Mouse (Mus musculus) kidney, adult 8-10 months (tissue): Measurements from ENCODE around the gene Vwce.

Source experiments
- DNase-seq, 2 experiments: peaks; one replicate each; pipeline ENCODE4 v3.0.0; 2022

The Vwce gene

GRCm38 (mm10) chr19:10692361-10692760 lies 58.3 kb downstream of the Vwce start:
- DNase-seq = peak; percentile 60 to 62

- peak; percentile 44 to 45 for DNase-seq
These were observed 60.1 kb downstream of the Vwce start for GRCm38 (mm10) chr19:10693926-10694682.

- DNase-seq = no peak
These were observed 61.8 kb downstream of the Vwce start for GRCm38 (mm10) chr19:10695801-10696200.

GRCm38 (mm10) chr19:10698131-10698991 lies 64.3 kb downstream of the Vwce start:
- DNase-seq = no peak

DNA sequence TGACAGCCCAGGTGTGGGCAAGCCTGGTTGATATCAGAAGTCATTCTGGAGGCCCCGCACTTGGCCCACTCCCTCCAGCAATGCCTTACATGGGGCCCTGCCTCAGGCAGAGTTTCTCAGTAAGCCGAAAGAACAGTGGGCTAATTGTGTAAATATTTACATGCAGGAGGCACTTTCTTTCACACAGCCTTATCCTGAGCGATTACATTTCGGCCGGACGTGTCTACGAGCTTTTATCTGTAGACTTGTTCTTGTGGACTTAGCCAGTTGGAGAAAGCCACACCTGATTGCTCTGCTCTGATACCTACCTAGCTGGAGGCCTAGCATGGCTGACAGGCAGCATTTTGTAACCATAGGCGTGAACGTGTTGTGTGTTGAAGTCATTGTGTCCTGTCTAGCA lies 65.8 kb downstream of the Vwce start:
- no peak for DNase-seq

DNA sequence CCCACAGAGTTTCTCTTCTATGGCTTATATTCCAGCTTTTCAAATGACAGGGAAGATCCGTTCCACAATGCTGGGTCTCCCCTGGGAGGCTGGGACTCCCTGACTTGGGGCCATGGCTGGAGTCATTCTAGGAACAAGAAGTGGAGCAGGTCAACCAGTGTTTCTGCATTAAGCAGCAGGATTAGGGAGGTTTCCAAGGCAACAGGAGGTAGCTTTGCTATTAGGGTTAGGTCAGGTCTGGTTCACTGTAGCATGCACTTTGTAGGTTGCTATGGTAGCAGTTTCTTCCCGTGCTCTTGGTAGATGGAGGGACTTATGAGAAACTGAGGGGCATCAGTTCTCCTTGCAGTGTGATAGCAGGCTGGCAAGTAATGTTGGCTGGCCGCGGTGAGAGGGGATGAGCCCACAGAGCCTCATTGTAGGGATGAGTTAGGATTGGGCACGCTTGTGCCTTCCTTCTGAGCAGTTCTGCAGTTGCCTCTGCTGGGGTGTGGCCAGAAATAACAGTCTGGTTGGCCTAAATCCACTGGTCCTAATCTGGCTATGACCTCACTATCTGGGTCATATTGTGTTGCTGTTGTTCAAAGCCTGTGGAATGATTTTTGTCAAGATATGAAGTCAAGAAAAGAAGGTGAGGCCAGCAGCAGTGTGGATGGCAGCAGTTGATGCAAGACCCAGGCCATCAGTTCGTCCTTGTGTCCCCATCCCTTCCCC lies 67.2 kb downstream of the Vwce start:
- no peak for DNase-seq

DNA sequence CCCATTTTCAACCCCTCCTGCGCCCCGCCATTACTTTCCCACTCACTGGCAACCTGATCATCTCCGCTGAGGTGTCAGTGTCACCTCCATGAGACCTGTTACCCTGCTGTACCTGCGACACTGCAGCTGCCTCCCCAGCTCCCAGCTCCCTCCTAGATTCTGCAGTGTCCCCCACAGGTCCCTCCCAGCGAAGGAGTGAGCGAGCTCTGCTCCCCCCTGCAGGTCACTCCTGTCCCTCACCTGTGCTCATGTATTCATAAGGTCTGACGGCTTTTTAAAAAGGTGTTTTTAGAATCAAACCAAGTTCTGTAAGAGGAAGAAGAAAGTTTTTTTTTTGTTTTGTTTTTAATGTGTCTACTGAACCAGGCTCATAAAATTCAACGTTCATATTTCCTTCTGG lies 68.1 kb downstream of the Vwce start:
- DNase-seq = no peak

GRCm38 (mm10) chr19:10703470-10703869 lies 69.5 kb downstream of the Vwce start:
- no peak for DNase-seq

- DNase-seq = no peak
These were observed 73.3 kb downstream of the Vwce start for GRCm38 (mm10) chr19:10707087-10707875.

DNA sequence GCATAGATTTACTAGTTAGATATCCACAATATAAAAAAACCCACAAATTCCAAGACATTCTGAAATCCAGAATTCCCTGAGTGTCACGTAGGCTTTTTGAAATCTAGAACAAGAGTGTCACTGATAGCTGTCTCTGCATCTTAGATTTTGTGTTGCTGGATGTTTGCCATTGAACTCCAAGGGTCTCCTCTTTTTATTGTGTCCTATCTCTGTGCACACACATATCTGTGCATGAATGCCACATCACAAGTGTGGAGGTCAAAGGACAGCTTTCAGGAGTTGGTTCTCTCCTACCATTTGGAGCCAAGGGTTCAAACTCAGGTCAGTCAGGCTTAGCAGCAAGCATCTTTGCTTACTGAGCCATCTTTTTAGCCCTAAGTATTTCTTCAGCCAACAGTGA lies 73.9 kb downstream of the Vwce start:
- no peak for DNase-seq

DNA sequence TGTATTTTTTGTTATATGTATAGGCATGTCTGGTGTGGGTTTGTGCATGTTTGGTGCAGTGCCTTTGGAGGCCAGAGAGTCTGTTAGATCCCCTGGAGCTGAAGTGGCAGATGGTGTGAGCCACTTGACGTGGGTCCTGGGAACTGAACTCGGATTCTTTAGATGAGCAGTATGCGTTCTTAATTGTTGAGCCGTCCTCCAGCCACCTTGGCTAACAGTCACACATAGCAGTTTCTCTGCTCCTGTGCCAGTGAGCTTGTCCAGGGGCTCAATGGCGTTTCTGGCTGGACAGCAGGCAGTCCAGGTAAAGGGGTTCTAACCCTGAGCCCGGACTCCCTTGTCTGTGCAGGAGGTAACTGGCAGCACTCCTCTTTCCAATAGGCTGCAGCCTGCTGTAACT lies 74.9 kb downstream of the Vwce start:
- DNase-seq = no peak

- DNase-seq = peak; percentile 94 to 98
These were observed 75.5 kb downstream of the Vwce start for GRCm38 (mm10) chr19:10709360-10710087.

GRCm38 (mm10) chr19:10710088-10710511 lies 76.1 kb downstream of the Vwce start:
- DNase-seq = peak; percentile 67 to 75

- DNase-seq = no peak
These were observed 76.7 kb downstream of the Vwce start for GRCm38 (mm10) chr19:10710751-10711150.

- DNase-seq = no peak
These were observed 78.2 kb downstream of the Vwce start for GRCm38 (mm10) chr19:10712194-10712593.

DNA sequence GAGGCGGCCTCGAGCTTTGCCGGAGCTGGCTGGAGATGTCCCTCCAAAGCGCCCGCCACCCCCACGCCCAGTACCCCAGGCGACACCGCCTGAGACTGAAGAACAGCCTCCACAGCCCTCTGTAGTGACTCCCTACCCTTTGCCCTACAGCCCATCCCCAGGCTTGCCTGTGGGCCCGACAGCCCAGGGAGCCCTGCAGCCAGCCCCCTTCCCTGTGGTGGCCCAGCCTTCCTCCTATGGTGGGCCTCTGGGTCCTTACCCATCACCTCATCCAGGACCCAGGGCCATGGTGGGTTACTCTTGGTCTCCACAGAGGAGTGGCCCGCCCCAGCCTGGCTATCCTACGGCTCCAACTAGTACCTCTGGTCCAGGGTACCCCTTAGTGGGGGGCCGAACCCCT lies 78.6 kb downstream of the Vwce start:
- no peak for DNase-seq

DNA sequence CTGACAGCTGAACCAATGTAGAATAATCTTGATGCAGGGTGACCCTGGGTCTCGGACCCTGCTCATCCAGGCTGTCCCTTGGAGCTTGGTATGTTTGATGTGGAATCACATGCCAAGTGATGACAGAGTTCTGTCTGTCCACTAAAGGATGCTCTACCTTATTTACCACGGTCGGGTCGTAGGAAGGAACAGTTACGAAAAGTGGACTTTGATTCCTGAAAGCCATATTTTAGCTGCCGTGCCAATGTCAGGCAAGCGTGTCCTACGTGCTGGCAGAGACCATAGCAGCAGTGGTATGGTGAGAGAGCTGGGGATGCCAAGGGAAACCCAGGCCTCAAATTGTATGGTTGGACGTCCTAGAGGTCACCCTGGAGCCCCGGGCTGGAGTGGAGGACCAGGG lies 79.5 kb downstream of the Vwce start:
- DNase-seq = no peak

- DNase-seq = no peak
These were observed 80.2 kb downstream of the Vwce start for GRCm38 (mm10) chr19:10714168-10714567.

GRCm38 (mm10) chr19:10714682-10715475 lies 80.9 kb downstream of the Vwce start:
- peak in 1 of 2 experiments; percentile 66 for DNase-seq

DNA sequence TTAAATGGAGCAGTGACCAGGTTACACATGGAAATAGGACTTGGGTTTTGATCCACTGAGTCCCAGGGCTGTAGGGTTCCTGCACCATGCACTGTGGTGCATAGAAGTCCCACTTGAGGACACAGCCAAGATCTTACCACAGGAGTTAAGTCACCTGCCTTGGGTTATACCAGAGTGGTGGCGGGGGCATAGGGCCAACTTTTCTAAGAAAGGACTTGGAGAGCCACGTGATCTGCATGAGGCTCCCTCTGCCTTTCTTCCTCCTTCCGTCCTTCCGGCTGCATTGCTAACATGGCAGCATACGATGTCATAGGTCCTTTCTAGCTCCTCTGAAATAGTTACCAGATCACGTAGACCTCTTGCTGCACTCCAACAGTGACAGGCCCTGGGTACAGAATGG lies 81.5 kb downstream of the Vwce start:
- DNase-seq = no peak
